Mouse (Mus musculus) cerebellum, adult (tissue): ENCODE measurements around the gene Olfr361.
"Not testable (repeated sequence)": the region's sequence is repeated elsewhere in the genome, so short reads cannot be mapped to it uniquely, and the experiment has no call there.

ENCODE experiments used
- ATAC-seq: cut with Nextera tagmentation; 2 replicates; pipeline ENCODE4 v1.9.2; 2017; ENCODE audit warnings: mild to moderate bottlenecking, moderate library complexity, mixed read lengths; ENCODE audit not compliant: insufficient number of reproducible peaks, low FRiP score, low TSS enrichment

The Olfr361 gene

GRCm38 (mm10) chr2:37089190-37089589, at the start of gene Olfr361:
Gene Olfr361, minus strand, starts transcription at chr2:37089290.
- ATAC-seq: not testable (repeated sequence)

GRCm38 (mm10) chr2:37117810-37118209, 28.7 kb upstream of the Olfr361 start, which contains the start of gene Olfr362:
Gene Olfr362, minus strand, starts transcription at chr2:37117910.
- no peak for ATAC-seq

GRCm38 (mm10) chr2:37065446-37065845, 23.6 kb downstream of the Olfr361 start, which contains the start of gene Olfr360:
Gene Olfr360, plus strand, starts transcription at chr2:37065746.
- no peak for ATAC-seq
